Mouse (Mus musculus) granulocyte monocyte progenitor cell, adult 5-6 weeks (primary cell): ENCODE measurements around the gene Dnaja3. TPM values are rescaled to one million over a fixed set of nuclear protein-coding genes. Genes with fewer than 3 reads are reported as not detected.

Experiments
- ATAC-seq: replicated peaks from 2 replicates; pipeline ENCODE4 v1.8.0; 2016; ENCODE audit warnings: mild to moderate bottlenecking, moderate TSS enrichment, inconsistent platforms; ENCODE audit not compliant: poor library complexity, severe bottlenecking
- total RNA-seq, 2 experiments: library from RNA; stranded (forward) in 1 of 2; stranded (reverse) in 1 of 2; fragments of 200-712, 200-1000 nt in 1 of 2; fragments of >200 nt in 1 of 2; fragmentation: Nextera tagmentation in 1 of 2; gene quantifications; 2 replicates each; pipeline ENCODE4 v1.2.3; 2014 to 2017

The Dnaja3 gene
- total RNA-seq (2014; fragmentation: Nextera tagmentation): 41.9 and 45.8 TPM in 2 replicates
- total RNA-seq (2017): 60.9 and 66.4 TPM in 2 replicates

DNA sequence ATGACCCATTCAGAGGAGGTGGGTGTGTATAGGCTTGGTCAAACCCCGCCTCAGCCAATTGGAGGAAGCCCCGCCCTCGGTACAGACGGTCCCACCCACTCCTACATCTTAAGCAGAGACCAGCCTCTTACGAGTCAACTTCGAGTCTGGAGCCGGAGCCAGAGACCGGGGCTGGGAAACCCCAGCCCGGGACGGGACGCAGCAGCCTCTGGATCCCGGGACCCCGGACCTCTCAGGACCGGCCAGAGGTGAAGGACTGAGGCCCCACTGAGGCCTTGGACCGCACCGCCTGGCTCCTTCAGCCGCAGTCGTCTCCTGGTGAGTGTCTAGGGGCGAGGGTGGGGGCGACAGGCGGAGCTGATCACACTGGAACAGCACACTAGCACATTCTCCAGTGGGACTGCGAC lies at the start of gene Dnaja3, which contains the start of gene Vasn:
Gene Dnaja3, plus strand, starts transcription at position 159 of the 407 bp plus-strand sequence.
Gene Vasn, plus strand, starts transcription at position 111 of the 407 bp plus-strand sequence.
- ATAC-seq: peak; percentile 80

DNA sequence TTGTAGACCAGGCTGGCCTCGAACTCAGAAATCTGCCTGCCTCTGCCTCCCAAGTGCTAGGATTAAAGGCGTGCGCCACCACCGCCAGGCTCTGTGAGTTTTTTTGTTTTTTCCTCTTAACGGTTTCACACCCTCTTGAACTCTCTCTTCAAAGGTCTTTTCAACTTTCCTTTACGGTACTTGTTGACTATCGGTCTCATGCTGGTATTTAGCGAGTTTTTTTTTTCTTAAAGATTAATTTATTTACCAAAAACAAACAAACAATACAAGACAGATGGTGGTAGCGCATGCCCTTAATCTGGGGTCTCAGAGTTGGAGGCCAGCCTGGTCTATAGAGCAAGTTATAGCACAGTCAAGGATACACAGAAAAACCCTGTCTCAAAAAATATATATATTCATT lies 49.6 kb upstream of the Dnaja3 start:
- no peak for ATAC-seq

DNA sequence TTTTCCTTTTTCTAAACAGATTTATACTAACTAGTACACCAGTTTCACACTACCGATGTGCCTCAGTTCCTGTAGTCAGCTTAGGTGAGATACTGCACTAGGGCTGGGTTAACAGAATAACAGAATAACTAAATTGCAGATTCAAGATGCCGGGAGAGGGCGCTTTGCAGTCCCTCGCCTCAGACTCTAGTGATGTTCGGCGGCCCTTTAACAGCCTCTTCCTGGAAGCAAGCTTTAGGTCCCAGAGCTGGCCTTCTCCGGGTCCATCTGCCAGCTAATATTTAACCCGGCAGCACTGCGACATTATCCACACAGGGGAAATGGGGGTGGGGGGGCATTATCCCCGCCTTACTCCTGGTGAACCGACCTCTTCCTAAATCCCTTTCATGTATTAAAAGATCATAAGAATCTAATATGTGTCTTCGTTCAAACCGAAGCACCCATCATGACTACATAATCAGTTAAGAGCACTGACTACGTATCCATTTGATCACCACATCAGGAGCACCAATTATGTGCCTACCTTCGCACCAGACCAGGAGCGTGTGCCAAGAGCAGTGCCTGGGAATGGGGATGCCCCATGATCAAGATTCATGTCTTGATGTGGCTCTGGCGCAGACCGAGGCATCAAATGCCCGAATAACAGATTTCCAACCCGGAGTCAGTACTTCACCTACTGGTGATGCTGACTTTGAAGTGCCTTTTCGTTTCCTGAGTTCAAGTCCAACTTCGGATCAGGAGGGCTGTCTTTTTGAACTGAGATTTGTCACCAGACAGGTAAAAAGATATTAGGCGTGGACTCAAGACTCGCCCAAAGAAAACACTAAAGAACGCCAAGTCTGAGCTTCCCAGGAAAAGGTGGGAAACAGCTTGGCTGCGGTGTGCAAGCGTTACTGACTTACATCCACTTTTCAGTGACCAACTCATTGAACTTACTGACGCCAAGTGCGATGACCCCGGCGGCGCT lies 46.6 kb upstream of the Dnaja3 start:
- ATAC-seq: 0 out of 2 replicates have a peak, but pooled peaks have one; percentile 26

DNA sequence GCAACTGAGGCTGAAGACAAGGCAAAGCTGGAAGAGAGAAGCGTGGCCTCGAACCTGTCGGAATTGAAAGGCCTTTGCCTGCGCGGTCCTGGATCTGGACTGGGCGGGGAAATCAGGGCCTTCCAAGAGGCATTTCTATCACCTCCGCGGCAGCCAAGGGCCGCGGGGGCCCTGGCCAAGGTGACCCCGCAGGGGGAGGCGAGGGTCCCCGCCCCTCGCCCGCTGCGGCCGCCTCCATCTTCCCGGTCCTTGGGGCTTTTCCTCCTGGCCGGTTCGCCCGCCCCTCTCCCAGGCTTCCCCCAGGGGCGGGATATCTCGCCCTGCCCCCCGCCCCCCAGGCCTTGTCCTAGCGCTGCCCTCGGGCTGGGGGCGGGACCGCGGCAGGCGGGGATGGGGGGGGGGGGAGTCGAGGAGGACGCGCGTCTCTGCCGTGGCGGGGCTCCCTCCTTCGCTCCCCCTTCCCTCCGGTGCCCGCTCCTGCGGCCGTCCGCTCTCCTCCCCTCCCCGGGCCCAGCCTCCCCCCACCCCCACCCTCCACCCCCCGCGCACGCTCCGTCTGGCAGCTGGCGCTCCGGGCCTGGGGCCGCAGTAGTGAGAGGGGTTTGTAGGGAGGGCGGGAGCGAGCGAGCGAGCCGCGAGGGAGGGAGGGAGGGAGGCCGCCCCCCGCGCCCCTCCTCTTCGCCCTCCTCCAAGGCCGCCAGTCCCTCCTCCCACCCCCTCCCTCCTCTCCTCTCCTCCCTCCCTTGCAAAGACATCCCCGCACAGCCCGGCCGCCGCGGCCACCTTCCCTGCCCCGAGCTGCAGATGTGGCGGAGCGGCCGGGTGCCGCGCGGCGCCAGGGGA lies 45.6 kb upstream of the Dnaja3 start, which contains the start of gene Glis2:
Gene Glis2, plus strand, starts transcription at position 743 of the 843 bp plus-strand sequence.
- peak; percentile 48 for ATAC-seq

DNA sequence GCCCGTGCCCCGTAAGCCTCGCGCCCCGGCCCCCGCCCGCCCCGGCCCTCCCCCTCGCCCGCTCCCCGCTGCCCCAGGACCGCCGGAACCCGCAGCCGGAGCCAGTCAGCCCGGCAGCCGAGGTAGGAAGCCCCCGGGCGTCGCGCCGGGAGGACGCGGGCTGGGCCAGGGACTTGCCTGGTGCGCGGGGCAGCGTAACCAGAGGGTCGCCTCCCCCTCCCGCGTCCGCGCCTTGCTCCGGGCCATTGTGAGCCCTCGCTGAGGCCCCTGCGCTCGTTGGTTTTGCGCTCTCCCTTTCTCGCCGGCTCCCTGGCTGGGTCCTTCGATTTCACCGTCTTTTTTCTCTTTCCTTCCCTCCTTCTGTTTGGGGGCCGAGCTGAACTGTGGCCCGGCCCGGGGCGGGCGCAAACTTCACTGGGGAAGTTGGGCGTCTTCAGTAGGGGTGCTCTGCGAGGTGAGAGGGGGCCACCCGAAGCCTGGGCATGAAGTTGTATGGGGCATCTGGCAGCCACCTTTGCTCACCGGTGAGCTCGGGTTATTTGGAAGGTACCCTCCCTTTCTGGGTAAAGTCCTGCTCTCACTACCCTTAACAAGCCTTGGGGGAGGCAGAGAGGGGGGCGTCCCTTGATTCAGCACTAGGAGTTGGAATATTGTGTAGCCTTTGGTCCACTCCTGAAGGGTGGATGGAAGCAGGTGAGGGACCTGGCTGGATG lies 44.8 kb upstream of the Dnaja3 start:
- peak; percentile 31 for ATAC-seq

DNA sequence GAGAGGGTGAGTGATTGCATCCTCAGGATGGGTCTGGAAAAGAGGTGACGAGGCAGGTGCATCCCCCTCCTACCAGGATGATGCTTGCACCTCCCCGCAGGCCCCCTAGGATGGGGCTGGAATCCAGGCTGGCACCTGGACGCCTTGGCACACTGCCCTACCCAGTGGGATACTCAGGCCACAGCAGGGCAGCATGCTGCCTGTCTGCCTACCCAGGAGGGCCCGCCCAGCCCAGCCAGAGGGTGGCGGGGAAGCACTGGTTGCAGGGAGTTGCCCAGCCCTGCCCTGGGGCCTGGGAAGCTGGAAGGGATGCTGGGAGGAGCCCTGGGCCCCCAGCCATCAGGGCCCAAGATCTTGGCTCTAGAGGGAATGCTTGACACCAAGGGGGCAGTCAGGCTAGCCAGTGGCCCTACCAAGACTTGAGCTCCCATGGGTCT lies 44.2 kb upstream of the Dnaja3 start:
- ATAC-seq: no peak

DNA sequence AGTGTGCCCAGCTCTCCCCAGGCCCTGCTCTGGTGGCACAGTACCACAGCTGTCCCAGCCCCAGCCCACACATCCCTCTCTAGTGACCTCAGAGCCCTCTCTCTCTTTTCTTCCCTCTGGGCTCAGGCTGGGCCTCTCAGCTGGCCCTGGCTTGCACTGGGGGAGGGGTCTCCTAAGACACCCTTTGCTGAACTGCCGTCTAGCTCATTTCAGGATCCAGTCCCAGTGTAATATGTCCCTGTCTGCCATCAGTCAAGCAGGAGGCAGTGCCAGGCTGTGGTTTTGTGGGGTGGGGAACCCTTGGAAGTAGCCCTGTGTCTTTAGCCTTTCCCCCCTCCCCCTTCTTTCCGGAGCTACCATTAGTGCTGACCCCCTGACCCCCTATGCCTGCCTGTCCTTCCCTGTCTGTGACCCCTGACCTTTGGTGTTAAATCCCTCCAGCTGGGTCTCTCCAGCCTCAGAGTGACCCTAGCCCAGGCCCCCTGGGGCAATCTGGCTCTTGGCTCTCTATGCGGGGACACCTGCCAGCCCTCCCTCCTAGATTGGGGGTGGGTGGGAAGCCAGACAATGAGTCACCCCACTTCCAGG lies 43.6 kb upstream of the Dnaja3 start:
- ATAC-seq: no peak

DNA sequence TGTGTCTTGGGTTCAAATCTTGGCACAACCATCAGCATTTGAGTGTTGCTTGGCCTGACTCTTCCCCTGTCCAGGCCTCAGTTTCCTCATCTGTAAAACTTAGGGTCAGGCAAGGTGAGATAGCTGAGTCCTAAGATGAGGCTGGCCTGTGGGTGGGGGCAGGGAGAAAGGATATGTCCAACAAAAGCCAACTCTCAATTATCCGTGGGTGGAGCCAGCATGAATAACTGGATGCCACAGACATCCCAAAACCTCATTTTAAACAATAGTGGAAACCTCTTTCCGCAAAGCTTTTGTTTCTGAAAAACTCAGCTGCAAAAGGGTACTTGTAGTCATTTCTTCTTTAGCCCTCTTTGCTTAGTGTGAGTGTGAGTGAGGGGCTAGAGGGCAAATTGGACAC lies 43.0 kb upstream of the Dnaja3 start:
- ATAC-seq: no peak

DNA sequence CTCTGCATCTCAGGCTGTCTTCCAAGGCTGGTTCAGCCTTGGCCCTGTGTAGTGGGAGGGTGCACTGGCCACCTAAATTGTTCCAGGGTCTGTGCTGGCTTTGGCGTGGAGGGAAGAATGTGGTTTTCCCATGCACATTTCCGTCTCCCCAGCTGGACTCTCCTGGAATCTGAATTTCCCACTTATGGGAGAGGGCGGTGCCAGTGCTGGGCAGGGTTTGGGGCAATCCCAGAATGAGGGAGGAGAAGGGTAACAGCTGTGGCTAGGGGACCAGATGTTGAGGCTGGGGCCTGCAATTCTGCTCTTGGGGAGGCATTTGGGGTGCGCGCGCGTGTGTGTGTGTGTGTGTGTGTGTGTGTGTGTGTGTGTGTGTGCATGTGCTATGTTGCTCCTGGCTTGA lies 42.5 kb upstream of the Dnaja3 start:
- no peak for ATAC-seq

DNA sequence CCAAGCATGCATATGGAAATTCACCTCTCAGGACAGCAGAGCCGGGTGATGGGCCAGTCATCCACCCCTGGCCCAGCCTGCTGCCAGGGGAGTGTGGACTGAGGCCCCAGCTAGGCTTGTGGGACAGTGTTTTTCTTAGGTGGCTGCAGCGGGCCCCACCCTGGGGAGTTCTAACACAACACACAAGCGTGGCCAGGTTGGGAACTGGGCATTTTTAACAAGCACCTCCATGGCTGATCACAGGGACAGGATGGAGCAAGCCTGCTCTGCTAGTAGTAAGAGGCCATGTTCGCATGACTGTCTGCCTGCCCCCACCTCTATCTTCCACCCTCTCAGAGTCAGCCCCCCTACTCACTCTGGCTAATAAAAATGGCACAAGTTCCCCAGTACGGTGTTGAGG lies 41.7 kb upstream of the Dnaja3 start:
- no peak for ATAC-seq

DNA sequence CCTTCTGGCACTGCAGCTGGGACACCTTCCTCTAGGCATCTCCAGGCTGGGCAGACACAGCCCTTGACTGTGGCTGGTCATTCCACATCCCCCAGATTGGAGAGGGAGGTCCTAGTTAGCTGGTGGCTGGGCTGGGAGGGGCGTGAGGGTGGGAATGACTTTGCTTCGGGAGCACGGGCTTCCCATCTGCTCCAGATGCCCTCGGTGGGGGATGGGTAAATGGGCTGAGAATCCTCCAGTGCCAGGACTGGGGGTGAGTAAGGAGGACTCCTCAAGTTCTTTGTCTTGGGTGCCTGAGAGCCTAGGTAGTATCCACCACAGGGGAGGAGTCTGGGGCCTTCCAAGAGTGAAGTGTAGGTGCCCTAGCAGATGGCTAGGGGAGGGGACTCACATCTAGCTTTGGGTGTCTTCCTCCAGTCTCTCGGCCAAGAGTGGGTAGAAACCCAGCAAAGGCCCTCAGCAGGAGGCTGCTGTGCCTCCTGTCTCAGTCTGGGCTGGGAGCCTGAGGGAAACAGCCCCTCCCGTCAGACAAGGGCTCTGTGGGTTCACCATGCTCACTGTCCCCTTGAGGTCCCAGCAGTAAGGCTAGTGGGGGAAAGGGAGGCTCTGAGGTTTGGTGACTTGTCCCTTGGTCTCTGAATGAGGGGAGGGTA lies 40.8 kb upstream of the Dnaja3 start:
- no peak for ATAC-seq

DNA sequence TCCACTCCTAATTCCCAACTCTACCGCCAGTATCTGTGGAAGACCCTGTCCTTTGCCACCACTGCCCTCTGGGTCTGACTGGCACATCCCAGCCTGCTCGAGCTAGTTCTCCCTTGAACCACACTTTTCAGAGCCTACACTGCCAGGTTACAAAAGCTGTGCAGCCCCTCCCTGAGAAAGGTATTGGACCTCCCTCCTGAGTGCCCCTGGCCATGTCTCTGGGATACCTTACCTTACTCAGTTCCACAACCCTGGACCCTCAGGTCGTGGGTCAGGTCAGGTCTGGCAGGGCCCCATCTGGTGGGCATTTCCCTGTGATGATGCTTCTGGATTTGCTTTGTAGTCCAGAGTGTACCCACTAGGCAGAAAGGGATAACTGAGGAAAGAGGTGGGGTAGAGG lies 40.2 kb upstream of the Dnaja3 start:
- no peak for ATAC-seq

DNA sequence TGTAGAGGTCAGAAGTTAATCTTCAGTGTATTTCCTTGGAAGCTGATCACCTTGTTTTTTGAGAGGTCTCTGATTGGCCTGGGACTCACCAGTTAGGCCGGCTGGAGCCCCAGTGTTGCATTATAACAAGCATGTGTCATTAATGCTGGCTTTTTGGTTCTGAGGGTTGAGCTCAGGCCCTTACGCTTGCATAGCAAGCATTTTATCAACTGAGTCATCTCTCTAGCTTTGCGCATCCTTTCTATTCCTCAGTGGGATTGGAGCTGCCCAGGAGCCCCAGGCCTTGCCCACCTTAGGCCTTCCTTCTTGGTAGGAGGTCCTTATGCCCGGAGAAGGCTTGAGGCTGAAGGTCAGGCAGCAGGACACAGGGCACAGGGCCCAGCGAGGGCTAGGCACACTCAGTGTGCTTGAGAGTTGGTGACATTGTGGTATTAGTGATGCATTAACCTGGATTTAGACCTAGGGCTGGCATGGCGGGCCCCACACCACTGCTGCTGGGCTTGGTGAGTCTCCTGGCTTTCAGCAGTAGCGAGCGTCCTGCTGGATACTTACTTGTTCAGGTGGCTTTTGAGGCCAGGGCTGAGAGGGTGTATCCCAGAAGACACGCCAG lies 39.0 kb upstream of the Dnaja3 start:
- ATAC-seq: no peak

DNA sequence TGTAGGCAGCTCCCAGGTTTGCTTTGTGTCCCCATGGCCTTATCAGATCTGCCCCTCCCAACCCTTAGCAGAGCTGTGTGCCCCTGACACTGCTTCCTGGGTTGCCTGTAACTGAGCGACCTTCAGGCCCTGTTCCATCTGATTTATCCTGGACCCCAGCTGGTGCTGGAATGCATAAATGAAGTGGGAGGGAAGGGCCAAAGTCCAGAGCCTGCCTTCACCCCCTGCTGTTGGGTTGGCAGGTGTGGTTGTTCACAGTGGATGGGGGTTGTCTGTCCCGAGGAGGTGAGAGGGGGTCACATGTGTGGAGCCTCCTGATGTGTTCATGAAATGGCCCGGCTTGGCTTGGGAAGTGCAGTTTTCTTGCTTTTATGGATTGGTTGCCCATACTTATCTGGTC lies 37.6 kb upstream of the Dnaja3 start:
- ATAC-seq: no peak

DNA sequence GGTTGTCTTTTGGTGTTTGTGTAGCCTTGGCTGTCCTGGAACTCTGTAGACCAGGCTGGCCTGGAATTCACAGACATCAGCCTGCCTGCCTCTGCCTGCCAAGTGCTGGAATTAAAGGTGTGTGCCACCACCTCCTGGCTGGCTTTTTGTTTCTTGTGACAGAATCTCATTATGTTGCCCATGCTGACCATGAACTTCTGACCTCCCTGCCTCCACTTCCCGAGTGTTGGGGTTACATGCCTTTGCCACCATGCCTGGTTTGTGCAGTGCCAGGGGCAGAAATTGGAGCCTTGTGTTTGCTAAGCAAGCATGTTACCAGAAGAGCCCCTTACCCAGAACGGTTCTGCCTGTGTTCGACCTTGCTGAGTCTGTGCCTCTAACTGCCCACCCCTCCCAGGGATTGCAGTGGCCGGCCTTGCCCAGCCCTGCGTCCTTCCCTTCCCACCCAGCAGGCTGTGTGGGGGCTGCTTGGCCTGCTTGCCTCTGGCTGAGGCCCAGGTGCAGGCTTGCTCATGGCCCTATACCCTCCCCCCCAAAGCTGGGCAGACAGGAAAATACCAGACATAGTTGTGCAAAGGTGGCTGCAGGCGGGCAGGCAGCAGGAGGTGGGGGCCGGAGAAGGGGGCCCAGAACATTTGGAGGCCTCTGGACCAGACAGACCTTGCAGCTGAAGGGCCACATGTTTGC lies 36.9 kb upstream of the Dnaja3 start:
- ATAC-seq: no peak

DNA sequence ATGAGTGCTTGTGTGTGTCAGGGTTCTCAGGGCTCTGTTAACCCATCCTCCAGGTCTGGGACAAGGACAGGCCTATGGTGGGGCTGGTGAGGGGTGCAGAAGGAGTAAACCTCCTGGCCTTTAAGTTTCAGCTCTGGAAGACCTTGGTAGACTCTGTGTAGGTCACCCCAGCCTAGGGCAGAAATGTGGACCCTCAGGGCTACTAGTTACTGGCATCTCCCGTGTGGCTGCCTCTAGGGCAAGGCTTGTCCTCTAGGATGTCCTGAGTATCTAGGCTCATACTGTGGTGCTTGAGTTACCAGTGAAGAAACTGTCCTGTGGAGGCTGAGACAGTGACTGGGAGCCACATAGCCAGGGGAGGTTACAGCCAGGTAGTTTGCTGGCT lies 36.3 kb upstream of the Dnaja3 start:
- no peak for ATAC-seq

DNA sequence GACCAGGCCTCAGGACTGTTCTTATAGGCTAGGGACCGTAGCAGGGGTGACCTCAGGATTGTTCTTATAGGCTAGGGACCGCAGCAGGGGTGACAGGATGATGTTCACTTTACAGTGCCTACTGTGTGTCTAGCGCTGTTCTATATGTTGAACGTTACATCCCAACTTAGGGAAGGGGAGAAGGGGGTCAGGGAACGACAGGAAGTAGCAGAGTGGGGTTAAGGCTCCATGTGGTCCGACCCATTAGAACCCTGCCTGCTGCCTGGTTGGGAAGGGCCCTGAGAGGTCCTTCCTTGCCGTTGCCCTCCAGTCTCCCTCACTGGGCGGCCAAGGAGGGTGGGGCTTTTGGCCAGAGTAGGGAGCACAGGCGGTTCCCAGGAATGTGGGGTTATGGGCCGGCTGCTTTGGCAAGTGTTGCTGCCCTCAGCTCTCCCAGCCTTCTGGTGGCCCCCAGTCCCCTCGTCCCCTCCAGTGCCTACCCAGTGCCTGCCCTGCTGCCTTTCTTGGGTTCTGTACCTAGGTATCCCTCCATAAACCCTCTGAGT lies 35.4 kb upstream of the Dnaja3 start:
- ATAC-seq: no peak

DNA sequence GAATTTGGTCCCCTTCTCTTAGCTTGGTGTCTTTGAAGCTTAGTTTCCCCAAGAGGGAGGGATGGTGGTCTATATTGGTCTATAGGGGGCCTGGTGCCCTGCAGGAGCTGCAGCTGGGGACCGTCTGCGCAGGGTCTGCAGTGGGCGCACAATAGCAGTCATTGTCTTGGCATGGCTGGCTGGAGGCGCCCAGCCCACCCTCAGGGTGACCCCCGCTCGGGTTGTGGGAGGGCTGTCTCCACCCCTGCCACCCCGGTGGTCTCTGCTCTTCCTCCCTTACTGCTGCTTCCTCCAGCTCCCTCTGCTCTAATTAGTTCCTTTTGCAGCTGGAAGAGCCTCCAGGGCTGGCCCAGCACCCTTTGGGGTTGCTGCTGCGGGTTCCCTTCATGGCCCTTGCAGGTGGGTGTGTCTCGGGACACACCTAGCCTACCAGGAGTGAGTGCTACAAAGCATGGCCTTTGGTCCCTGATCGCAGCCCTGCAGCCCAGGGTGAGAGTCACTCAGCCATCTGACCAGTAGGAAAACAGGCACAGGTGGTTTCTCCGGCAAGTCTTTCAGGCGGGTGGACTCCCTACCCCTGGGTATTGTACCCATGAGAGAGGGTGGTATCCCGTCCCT lies 34.2 kb upstream of the Dnaja3 start:
- no peak for ATAC-seq
